Mouse (Mus musculus): Measurements from ENCODE around the gene Sntg2.

DNA sequence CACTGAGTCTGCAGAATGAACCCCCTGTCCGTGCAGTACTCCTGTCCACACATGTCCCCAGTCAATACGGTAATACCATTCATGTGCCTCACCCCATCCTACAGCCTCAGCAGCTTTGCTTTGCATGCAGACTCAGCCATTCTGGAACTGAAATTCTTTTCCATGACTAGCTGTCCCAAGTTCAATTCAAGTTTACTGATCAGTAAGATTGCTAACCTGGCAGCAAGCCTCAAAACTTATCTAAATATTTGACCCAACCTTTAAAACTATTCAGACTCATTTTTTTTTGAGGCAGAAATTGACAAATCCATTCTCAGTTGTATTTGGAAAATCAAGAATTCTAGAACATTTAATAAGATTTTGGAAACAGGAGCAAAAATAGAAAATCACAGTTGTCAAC is 38.7 kb downstream of the Sntg2 start:
- TF ChIP-seq CTCF (IDR thresholded peaks at IDR 0.05; ENCODE audit: borderline replicate concordance, insufficient read depth, low read length): no peak
- TF ChIP-seq POLR2A (IDR thresholded peaks at IDR 0.05; ENCODE audit: low read depth, low read length): no peak

Data from embryonic fibroblast, embryonic 13.5 days (primary cell).